Mouse (Mus musculus): Measurements from ENCODE around the gene Ddx5.
"Not testable (repeated sequence)": the region's sequence is repeated elsewhere in the genome, so short reads cannot be mapped to it uniquely, and the experiment has no call there.

The Ddx5 gene

DNA sequence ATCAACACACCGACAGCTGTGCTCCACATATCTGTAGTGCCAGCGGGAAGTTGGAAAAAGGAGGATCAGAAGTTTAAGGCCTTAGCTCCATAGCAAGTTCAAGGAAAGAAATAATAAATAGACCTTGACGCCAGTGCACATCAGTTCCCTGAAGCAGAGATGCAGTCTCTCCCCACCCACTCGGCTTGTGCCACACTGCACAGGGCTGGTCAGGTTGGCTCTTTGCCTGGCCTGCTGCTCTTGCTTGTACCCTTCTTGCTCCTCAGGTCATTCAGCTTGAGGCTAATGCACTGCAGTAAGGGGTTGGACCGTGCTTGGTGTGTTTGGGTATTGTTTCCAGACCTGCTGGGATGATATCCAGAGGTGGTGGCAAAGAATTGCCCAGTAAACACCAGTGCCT, 28.5 kb downstream of the Ddx5 start:
- no peak for DNase-seq

DNA sequence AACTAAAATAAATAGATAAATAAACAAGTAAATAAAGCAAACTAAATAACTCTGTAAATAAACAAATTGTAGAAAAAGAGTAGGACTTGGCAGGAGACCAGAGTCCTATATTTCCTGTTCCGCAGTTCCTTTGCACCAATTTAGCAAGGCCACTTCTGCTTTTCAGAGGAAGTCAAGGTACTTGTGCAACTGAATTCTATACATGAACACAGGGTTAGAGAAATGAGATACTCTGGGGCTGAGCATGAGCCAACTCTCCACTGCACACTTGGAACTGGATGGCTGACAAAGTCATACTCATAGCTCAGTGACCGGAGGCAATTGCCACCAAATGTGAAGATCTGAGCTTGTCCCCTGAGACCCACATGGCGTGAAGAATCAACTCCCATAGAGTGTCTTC, 30.0 kb downstream of the Ddx5 start:
- no peak for DNase-seq

DNA sequence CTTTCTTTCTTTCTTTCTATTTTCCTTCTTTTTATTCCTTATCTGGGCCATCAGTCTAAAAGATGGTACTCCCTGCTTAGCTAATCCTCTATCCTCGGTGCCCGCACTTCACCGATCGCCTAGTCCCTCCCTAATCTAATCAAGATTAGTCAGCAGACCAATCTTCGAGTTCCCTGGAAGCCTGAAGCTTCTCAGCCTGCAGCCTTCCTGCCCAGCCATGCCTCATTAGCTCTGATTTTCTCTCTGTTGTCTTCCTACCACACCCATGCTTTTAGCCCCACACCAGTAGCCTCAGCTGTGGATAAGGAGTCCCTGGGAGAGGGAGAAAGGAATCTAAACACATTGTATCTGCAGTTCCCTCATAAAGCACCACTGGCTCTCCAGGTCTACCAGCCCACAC, 33.4 kb downstream of the Ddx5 start:
- no peak for DNase-seq

DNA sequence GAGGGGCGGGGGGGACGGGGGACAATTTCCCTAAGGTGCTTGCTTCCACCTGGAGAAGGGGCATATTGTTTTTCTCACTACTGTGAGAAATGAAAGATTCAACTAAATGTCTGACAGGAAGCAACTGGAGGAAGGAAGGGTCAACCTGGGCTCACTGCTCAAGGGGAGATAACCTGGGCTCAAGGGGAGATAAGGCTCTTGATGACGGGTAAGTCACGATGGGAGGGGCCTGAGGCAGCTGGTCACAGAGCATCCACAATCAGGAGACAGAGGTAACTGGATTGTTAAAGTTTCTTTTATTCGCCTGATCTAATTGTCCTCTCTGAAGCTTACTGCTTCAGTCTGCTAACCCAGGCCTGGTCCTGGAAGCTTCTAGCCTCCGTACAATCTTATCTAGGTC, 35.7 kb downstream of the Ddx5 start:
- no peak for DNase-seq

DNA sequence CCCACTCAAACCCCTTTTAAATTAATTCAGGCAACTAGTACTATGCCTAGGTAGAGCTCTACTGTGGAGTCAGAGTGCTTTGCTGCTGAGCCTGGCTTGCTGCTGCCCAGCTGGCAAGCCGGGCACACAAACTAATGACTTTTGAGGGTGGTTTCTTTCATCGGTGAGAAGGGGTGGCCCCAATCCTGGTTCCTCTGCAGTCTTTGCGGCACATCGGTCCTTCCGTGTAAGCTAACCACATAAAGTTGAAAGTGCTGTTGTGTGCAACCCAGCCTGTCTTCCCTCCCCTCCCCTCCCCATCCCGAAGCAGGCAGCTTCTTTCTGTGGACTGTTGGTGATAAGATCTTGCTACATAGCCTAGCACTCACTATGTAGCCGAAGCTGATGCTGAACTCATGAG, 36.9 kb downstream of the Ddx5 start:
- no peak for DNase-seq

DNA sequence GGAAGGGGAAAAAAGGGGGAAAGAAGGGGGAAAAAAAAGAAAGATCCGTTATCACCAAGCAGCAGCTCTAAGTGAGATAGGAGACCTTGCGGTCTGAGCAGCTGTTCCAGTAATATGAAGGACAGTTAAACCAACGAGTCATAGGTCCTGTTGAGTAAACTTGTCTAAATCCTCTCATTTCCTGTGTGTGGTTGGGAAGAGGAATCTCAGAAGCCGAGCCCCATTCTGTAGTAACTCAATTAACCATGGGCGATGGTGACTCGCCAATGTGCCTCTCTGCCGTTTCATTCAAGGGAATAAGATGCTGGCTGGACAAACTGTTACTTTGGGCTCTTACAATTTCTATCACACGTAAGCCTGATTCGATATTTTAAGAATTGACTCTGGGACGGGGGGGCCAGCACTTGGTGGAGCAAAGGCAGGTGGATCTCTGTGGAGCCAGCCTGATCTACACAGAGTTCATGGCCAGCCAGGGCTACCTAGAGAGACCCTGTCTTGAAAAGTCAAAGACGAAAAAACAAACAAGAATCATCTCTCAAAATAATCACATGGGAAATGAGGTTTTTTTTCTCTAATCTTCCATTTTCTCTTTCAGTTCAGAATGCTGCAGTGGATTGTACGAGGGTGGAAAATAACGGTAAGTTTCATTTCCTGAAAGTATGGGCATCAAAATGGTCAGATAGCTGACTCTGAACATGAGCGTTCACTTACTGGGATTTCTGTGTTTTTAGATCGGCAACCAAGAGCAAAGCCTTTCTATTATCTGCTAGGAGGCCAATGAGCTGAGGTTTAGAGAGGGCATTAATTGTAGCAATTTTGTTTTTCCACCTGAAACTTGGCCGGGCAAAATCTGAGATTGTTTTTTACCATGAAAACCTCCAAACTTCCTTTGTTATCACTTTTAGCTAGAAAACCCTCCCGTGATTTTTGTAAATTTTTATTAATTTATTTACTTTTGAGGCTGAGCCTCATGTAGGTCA, 37.7 kb downstream of the Ddx5 start, which contains the start of gene Milr1:
Gene Milr1 (plus strand): TSS at position 188 of the 980 bp plus-strand sequence.
- no peak for DNase-seq

DNA sequence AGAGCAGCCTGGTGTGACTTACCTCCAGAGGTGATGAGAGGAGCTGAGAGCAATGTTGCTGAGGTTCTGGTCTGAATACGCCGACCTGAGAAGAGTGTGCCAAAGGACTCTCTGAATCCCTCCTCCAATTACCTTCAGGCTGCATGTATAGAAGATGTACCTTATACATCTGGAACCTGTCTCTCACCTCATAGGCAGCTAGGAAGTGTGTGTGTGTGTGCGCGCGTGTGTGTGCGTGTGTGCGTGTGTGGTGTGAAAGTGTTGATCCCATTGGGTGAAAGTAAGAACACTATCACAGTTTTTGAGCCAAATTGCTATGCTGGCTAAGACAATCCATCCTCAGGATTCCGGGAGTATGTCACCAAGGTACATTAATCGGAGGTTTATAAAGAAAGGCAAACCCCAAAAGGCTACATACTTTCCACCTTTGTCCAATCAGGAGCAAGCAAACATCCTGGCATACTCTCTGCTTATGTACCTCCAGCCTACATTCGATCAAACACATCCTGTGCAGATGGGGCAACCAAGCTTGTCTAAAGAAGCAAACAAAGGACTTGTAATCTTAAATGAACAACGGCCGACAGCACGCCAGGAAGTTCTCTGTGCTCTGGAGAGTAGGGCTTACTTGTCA, 38.7 kb downstream of the Ddx5 start, which contains the start of gene Pecam1:
Gene Pecam1 (minus strand): TSS at position 508 of the 631 bp plus-strand sequence.
- DNase-seq, result no peak

DNA sequence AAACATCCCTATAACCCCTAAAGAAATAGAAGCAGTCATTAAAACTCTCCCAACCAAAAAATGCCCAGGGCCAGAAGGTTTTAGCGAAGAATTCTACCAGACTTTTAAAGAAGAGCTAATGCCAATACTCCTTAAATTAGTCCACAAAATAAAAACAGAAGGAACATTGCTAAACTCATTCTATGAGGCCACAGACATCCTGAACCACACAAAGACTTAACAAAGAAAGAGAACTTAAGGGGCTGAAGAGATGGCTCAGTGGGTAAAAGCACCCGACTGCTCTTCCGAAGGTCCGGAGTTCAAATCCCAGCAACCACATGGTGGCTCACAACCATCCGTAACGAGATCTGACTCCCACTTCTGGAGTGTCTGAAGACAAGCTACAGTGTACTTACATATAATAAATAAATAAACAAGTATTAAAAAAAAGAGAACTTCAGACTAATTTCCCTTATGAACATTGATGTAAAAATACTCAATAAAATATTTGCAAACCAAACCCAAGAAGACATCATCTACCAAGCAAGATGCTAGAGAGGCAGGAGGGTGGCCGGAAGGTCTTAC, 39.3 kb downstream of the Ddx5 start:
- DNase-seq, result not testable (repeated sequence)

DNA sequence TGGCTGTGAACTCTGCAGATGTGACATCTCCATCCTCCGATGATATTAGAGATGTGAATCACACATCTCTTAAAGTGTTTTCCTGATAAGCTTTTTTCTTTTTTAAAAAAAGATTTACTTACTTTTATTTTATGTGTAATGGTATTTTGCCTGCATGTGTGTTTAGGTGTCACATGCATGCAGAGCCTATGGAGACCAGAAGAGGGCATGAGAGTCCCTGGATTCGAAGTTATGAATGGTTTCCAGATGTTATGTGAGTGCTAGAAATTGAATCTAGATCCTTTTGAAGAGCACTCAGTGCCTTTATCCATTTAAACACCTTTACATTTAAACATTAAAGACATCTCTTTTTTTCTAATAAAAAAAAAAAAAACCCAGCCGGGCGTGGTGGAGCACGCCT, 44.0 kb downstream of the Ddx5 start:
- no peak for DNase-seq

DNA sequence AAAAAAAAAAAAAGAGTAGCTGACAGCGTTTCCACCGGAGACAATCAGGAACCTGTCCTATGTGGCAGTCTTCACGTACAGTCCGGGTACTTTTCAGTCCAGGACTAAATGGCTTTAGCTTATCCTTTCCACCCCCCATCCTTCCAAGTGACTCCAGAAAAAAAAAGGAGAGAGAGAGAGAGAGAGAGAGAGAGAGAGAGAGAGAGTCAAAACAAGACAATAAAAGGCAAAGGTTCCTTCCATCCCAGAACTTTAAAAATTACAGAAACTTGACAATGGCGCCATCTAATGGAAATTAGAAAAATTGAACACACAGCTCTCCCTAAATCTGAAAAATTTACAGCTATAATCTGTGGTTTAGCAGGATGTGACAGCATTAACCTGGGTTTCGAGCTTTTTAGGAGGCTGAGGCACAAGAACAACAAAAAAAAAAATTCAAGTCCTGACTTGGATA, 46.6 kb downstream of the Ddx5 start:
- no peak for DNase-seq

DNA sequence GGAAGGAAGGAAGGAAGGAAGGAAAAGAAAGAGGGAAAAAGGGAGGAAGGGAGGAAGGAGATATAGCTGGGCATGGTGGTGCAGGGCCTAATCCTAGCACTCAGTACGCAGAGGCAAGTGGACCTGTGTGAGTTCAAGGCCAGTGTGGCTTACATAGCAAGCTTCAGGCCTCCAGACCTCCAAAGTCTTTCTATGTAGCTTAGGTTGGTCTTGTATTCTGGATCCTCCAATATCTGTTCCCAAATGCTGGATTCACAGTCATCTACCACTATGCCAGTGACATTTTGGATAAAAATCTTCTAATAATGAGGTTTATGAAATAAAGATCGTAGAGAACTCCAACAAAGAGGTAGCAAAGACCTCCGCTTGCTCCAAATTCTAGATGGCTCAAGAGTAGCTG, 47.2 kb downstream of the Ddx5 start:
- DNase-seq, result no peak

DNA sequence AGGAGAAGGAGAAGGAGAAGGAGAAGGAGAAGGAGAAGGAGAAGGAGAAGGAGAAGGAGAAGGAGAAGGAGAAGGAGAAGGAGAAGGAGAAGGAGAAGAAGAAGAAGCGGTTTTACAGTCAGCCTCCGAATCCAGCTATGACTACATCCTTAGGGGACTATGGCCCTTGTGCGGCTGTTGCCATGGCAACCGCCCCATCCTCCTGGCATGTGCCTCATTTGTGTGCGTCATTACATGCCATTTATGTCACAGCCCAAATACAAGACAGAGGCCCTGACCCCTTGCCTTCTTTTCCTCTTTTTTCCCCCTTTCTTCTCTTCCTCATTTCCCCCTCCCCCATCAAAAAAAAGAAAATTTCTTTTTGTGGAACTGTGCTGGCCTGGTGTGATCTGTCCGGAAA, 47.8 kb downstream of the Ddx5 start:
- DNase-seq, result no peak

DNA sequence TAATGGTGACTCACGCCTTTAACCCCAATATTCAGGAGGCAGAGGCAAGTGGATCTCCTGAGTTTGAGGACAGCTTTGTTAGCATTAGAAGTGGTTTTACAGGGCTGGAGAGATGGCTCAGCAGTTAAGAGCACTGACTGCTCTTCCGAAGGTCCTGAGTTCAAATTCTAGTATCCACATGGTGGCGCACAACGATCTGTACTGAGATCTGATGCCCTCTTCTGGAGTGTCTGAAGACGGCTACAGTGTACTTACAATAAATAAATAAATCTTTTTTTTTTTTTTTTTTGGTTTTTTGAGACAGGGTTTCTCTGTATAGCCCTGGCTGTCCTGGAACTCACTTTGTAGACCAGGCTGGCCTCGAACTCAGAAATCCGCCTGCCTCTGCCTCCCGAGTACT, 48.3 kb downstream of the Ddx5 start:
- DNase-seq, result not testable (repeated sequence)

DNA sequence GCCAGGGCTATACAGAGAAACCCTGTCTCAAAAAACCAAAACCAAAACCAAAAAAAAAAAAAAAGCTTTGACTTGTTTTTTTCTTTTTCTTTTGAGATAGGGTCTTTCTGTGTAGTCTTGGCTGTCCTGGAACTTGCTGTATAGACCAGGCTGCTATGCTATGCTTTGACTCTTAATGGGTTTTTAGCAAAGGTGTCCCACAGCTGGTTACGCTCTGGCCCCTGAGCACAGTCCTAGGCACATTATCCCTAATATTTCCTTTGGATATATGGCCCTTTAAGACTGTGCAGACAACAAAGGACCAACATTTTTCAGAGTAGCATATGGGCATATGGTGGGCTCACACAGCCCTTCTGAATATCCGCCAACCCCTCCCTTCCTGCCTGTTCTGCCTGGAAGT, 49.9 kb downstream of the Ddx5 start:
- DNase-seq, result no peak

DNA sequence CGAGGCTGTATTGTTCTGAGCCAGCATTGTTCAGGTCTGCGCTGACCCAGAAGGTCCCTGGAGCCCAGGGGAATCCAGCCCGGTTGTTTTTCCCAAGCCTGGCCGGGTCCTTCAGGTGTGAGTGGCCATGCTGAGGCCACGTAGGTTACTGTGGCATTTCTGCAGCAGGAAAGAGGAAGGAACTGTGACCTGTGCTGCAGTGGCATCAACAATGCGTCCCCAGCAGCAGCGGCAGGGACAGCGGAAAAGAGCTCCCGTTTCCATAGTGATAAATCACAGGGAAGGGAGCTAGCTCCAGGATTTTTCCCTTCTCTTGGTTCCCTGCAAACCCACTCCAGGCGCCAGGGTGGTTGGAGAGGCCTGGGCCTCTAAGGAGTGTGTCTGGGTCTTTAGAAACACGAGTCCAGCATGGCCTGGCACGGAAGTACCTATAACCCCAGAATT, 51.8 kb downstream of the Ddx5 start:
- peak; percentile 57 to 64 for DNase-seq

DNA sequence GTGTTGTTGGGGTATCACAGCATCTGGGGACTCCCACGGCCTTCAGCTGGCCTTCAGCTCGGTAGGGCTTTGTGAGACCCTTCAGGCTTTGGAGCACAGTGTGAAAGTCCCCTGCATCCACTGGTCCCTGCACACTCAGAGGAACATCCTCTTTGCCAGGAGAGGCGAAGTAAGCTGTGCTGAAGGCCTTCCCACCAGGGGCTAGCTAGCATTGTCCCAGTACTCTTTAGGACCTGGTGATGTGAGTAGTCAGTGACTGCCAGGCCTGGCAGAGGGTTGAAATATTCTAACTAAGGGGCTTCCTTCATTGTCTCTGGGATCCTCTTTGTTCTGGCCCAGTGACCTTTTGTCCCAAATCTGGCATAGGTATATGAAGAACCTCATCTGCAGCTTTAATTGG, 52.4 kb downstream of the Ddx5 start:
- DNase-seq, result no peak

DNA sequence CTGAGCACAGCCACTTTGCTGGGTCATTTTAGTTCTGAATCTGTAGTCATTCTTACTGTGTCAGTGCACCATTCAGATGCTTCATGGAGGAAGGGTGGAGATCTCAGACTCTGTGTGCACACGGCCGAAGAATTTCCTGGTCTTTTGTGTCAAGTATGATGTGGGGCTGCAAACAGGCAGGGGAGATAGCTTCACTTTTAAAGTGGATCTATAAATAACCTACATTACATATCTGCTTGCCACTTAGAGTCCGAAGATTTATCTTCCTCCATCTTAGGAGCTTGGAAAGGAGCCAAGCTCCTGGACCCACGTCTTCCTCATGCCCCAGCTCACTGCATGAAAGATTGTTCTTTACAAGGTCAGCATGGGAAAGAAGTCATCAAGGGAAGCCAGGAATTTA, 58.3 kb downstream of the Ddx5 start:
- DNase-seq, result peak in 1 of 2 experiments; percentile 48
